Mouse (Mus musculus) limb, embryonic 14.5 days (tissue): Measurements from ENCODE around the gene Hdac11. TPM values are rescaled to one million over a fixed set of nuclear protein-coding genes. Genes with fewer than 3 reads are reported as not detected.
"Not testable (repeated sequence)": the region's sequence is repeated elsewhere in the genome, so short reads cannot be mapped to it uniquely, and the experiment has no call there.

Experiments
- ATAC-seq: fragments of 200-750 bp; cut with Nextera tagmentation; 2 replicates; pipeline ENCODE4 v1.8.0; 2017; ENCODE audit warnings: low read depth, moderate number of reproducible peaks, moderate TSS enrichment; ENCODE audit not compliant: low FRiP score
- DNase-seq: peaks from one replicate; pipeline ENCODE4 v3.0.0-alpha.2; 2015; ENCODE audit warnings: low spot score
- H3K27ac ChIP-seq: fragments of 300-500 bp; sonication (generic); replicated peaks from 2 replicates; pipeline ENCODE4 v1.5.1; 2014; ENCODE audit warnings: low read depth, mild to moderate bottlenecking, low read length, moderate library complexity, mixed read lengths
- H3K27me3 ChIP-seq: fragments of 300-500 bp; sonication (generic); 2 replicates; pipeline ENCODE4 v1.6.1; 2014; ENCODE audit warnings: low read length, mixed read lengths; ENCODE audit not compliant: control insufficient read depth, insufficient read depth
- H3K36me3 ChIP-seq: fragments of 300-500 bp; sonication (generic); 2 replicates; pipeline ENCODE4 v1.6.1; 2014; ENCODE audit warnings: mild to moderate bottlenecking, low read length, moderate library complexity, mixed read lengths; ENCODE audit not compliant: control insufficient read depth, insufficient read depth
- H3K4me1 ChIP-seq: fragments of 300-500 bp; sonication (generic); 2 replicates; pipeline ENCODE4 v1.6.1; 2014; ENCODE audit warnings: antibody characterized with exemption, low read length, mixed read lengths; ENCODE audit not compliant: control insufficient read depth, insufficient read depth
- H3K4me2 ChIP-seq: fragments of 300-500 bp; sonication (generic); replicated peaks from 2 replicates; pipeline ENCODE4 v1.6.1; 2014; ENCODE audit warnings: low read depth, mild to moderate bottlenecking, low read length, moderate library complexity; ENCODE audit not compliant: severe bottlenecking
- H3K4me3 ChIP-seq: fragments of 300-500 bp; sonication (generic); replicated peaks from 2 replicates; pipeline ENCODE4 v1.5.1; 2014; ENCODE audit warnings: low read length
- H3K9ac ChIP-seq: fragments of 300-500 bp; sonication (generic); 2 replicates; pipeline ENCODE4 v1.6.1; 2014; ENCODE audit warnings: mild to moderate bottlenecking, low read depth, low read length, moderate library complexity; ENCODE audit not compliant: severe bottlenecking
- H3K9me3 ChIP-seq: fragments of 300-500 bp; sonication (generic); 2 replicates; pipeline ENCODE4 v1.6.1; 2016; ENCODE audit warnings: low read length; ENCODE audit not compliant: control insufficient read depth
- POLR2A ChIP-seq: fragments of 200-500 bp; IDR thresholded peaks from 2 replicates; pipeline ENCODE4 v1.8.0; 2012; ENCODE audit warnings: inconsistent platforms, mild to moderate bottlenecking, moderate library complexity, borderline replicate concordance; ENCODE audit not compliant: insufficient read depth, insufficient read length; ENCODE audit errors: extremely low read depth
- WGBS: fragments of 180-500 bp; shearing (Covaris S2); extraction: QIAGEN DNeasy Blood & Tissue Kit; methylation state at CpG from one replicate; pipeline ENCODE4 v1.1.7; 2014; 5-methylcytosine and 5-hydroxymethylcytosine counted together
- polyA plus RNA-seq, 2 experiments: library from polyadenylated mRNA; depleted of rRNA in 1 of 2; stranded (reverse) in 1 of 2; unstranded in 1 of 2; fragments of >200 nt; fragmentation: Nextera tagmentation in 1 of 2; extraction: Ambion mirVana in 1 of 2; gene quantifications; 2 replicates each; pipeline versions ENCODE4 v1.2.1 to v1.2.3; 2012 to 2014

Gene Hdac11
- polyA plus RNA-seq, 2 experiments = 18.5 to 43.9 TPM

DNA sequence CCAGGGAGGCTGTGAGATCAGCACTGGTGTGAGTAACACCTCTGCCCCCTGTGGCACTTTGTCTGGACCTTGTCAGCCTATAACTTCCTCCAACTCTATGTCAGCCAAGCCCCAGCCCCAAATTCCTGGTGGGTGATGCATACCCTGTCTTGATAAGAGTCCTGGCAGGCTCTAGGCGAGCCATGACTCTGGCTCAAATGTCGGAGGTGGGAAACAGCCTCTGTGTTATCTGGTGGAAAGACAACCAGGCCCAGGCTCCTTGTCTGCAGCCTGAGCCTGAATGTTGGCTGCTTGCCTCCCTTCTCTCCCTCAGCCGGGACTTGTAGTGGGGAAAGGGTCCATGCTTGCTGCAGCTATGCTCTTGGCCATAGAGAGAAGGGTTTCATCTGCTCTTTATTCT is 54.4 kb downstream of the Hdac11 start:
- Histone ChIP-seq H3K27ac (0 out of 2 replicates have a peak overlapping the region, but pooled peaks have one; percentile 22), H3K4me1 (peaks cover 47% of the 10 kb centered on the region), H3K4me3 (no peak overlapping the region), H3K9ac (no peak overlapping the region), H3K36me3 (no peaks in the 10 kb centered on the region), H3K4me2 (no peak overlapping the region), H3K27me3 (no peaks in the 10 kb centered on the region), H3K9me3 (no peaks in the 10 kb centered on the region)
- TF ChIP-seq POLR2A = no peak
- DNase-seq (no peak), ATAC-seq (no peak)
- 55% methylated on average over 3 of the region's 3 CpGs for WGBS

DNA sequence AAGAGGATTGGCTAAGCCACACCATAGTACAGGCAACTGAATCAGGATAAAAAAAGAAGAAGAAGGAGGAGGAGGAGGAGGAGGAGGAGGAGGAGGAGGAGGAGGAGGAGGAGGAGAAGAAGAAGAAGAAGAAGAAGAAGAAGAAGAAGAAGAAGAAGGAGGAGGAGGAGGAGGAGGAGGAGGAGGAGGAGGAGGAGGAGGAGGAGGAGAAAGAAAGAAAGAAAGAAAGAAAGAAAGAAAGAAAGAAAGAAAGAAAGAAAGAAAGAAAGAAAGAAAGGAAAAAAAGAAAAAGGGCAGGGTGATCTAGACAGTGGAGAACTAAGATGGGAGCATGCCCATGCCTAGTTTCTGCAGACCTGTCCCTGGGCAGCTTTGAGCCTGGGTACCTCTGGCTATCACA is 55.7 kb downstream of the Hdac11 start, which contains the start of gene Fbln2:
Gene Fbln2, plus strand, starts transcription at position 301 of the 400 bp plus-strand sequence.
- peaks cover 50% of the 10 kb centered on the region for H3K4me1 ChIP-seq
- H3K9me3 ChIP-seq, H3K27me3 ChIP-seq, ATAC-seq, H3K36me3 ChIP-seq, DNase-seq: not testable (repeated sequence)
- H3K4me3 ChIP-seq = peak within 1 kb of the TSS; percentile 59
- peak within 1 kb of the TSS; percentile 81 for H3K4me2 ChIP-seq
- H3K27ac ChIP-seq = peak within 1 kb of the TSS; percentile 73
- peak within 1 kb of the TSS; percentile 68 for H3K9ac ChIP-seq

DNA sequence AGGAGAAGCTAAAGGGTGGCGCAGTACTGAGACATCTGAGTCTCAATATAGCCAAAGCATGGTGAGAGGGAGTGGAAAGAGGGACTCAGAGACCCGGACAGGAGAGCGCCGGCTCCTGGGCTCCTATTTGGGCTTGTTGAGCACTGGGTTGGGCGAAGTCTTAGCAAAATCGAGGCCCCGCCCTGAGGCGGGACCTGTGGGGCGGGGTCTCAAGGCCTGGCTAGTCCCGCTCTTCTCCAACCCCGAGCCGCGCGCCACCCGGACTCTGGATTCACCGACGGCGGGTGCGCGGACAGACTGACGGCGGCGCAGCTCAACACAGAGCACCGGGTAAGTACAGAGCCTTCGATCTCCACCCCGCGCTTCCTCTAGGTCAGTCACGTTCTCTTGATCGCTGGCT is 56.1 kb downstream of the Hdac11 start:
- DNase-seq (peak; percentile 93), ATAC-seq (peak; percentile 92)
- peaks cover 54% of the 10 kb centered on the region for H3K4me1 ChIP-seq
- under 1% methylated on average over 15 of the region's 29 CpGs for WGBS
- peak overlapping the region; percentile 68 for H3K9ac ChIP-seq
- no peak for TF ChIP-seq POLR2A
- H3K9me3 ChIP-seq = no peaks in the 10 kb centered on the region
- H3K4me2 ChIP-seq = peak overlapping the region; percentile 81
- peak overlapping the region; percentile 59 for H3K4me3 ChIP-seq
- no peaks in the 10 kb centered on the region for H3K27me3 ChIP-seq
- peak overlapping the region; percentile 73 for H3K27ac ChIP-seq
- H3K36me3 ChIP-seq = 0 out of 2 replicates have a peak, but pooled peaks cover 3% of the 10 kb centered on the region

DNA sequence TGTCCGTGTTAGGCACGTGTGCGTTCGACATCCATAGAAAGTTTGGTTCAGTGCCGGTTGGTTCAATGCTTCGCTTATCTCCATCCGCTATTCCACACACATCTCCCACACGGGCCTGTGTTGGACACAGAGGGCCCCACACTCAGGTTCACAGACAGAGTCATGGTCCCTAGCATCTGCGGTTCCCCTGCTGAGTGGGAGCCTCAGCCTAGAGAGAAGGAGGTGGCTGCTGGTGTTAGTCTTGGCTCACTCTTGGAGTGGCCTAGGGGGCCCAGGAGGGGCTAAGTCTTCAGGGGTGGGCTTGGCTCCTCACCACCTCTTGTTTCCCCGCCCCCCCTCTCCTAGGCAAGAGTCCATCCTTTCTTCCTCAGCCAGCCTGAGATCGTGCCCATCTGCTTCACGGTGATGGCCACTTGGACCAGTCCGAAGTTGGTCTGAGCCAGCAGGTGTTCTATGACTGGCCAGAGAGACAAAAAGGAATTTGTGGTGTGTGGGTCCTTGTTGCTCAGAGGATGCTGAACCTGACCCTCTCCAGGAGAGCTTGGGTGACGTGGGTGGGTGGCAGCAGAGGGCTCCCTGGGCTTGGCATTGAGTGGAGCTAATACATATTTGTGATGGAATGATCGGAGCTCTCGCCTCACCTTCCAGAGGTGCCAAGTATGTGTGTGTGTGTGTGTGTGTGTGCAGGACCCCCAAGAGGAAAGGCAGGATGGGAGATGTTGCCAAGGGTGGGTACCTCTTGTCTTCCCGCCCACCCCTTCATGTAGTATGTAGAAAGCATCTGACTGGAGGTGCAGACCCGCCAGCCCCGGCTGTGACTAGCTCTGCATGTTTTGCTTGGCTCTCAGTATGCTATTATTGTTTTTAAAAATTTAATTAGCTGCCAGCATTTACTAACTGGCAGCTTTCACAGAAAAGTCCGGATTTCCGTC is 57.1 kb downstream of the Hdac11 start:
- no peak for DNase-seq
- 41% methylated on average over 21 of the region's 21 CpGs for WGBS
- Histone ChIP-seq H3K4me2 (peak overlapping the region; percentile 81), H3K9ac (peak overlapping the region; percentile 68), H3K27ac (peak overlapping the region; percentile 73), H3K9me3 (no peaks in the 10 kb centered on the region), H3K4me3 (peak overlapping the region; percentile 59), H3K27me3 (no peaks in the 10 kb centered on the region), H3K36me3 (0 out of 2 replicates have a peak, but pooled peaks cover 3% of the 10 kb centered on the region), H3K4me1 (peaks cover 54% of the 10 kb centered on the region)
- ATAC-seq = peak; percentile 29
- TF ChIP-seq POLR2A = no peak

DNA sequence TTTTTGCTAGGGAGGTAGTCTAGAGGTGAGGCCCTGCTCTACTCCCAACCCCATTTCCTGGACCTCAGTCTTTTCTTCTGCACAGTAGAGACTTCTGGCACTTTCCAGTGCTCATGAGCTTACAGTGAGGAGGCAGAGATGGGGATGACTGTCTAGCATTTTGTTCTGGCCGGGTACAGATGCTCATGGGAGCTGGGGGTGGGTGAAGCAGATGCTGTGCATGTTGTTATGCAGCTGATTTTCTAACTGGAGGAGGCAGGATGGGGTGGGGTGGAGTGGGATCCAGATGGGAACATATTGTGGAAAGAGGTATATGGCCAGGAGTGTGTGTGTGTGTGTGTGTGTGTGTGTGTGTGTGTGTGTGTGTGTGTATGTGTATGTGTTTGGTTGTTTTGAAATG is 59.0 kb downstream of the Hdac11 start:
- no peak for TF ChIP-seq POLR2A
- Histone ChIP-seq H3K27me3 (no peaks in the 10 kb centered on the region), H3K4me2 (0 out of 2 replicates have a peak overlapping the region, but pooled peaks have one; percentile 2), H3K4me1 (peaks cover 48% of the 10 kb centered on the region), H3K9me3 (no peaks in the 10 kb centered on the region), H3K27ac (no peak overlapping the region), H3K9ac (no peak overlapping the region), H3K36me3 (0 out of 2 replicates have a peak, but pooled peaks cover 3% of the 10 kb centered on the region), H3K4me3 (no peak overlapping the region)
- no peak for ATAC-seq
- DNase-seq = no peak
- 55% methylated on average over 1 of the region's 1 CpGs for WGBS
